Mouse (Mus musculus): ENCODE data around the gene Fbxo28.

DNA sequence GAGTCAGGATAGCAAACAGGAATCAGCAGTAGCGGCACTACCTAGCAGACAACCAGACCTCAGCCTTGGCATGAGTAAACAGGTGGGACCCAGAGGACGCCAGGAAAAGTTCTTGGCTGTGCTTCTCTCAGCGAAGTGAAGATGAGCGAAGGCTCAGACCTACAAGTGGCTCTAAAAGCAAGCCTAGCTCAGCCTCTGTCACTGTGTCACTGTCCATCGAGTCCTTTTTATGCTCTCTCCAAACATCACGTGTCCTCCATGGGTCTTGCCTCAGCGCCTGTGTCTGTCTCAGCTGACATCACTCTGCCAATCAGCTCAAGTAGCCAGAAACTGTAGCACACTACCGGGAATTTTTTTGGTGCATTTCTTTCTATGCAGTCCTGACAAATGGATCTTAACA, 45.0 kb upstream of the Fbxo28 start:
- TF ChIP-seq POLR2A (IDR thresholded peaks at IDR 0.05; ENCODE audit: low read depth, low read length) (no peak), CTCF (IDR thresholded peaks at IDR 0.05; ENCODE audit: extremely low read depth, insufficient read depth, insufficient read length, insufficient replicate concordance) (no peak)
